Mouse (Mus musculus): Measurements from ENCODE around the gene Megf11.

GRCm38 (mm10) chr9:64542246-64542645 is 156.8 kb downstream of the Megf11 start:
- TF ChIP-seq CTCF (IDR thresholded peaks at IDR 0.05; ENCODE audit: insufficient read depth, low read length): no peak
- TF ChIP-seq POLR2A (IDR thresholded peaks at IDR 0.05; ENCODE audit: borderline replicate concordance, extremely low read depth, low read depth, low read length): no peak
